Mouse (Mus musculus) lung, postnatal 0 days (tissue): ENCODE data around the gene Rps23.

Experiments used
- CTCF ChIP-seq: IDR thresholded peaks from 2 replicates; pipeline ENCODE4 v1.5.1; 2016; ENCODE audit warnings: antibody characterized with exemption, mild to moderate bottlenecking
- EP300 ChIP-seq: IDR thresholded peaks from 2 replicates; pipeline ENCODE4 v1.6.1; 2016; ENCODE audit warnings: antibody characterized with exemption, mild to moderate bottlenecking, control low read depth

- TF ChIP-seq CTCF (no peak), EP300 (no peak)
These were observed 36.1 kb downstream of the Rps23 start for GRCm38 (mm10) chr13:90958894-90959293.
